Mouse (Mus musculus) myocyte (in vitro differentiated cells): ENCODE results near the gene Fam107b.

Experiments
- CEBPB ChIP-seq: IDR thresholded peaks from 2 replicates; pipeline ENCODE4 v1.6.1; 2011; ENCODE audit warnings: mild to moderate bottlenecking, moderate library complexity; ENCODE audit not compliant: poor library complexity, insufficient read depth, severe bottlenecking
- E2F4 ChIP-seq: IDR thresholded peaks from one replicate; pipeline ENCODE4 v1.6.1; 2011; ENCODE audit warnings: mild to moderate bottlenecking, control low read depth, moderate library complexity; ENCODE audit not compliant: insufficient read depth
- MAX ChIP-seq: IDR thresholded peaks from one replicate; pipeline ENCODE4 v1.6.1; 2011; ENCODE audit warnings: low read depth, mild to moderate bottlenecking, control low read depth
- MYOD1 ChIP-seq, 3 experiments: IDR thresholded peaks; one replicate each; pipeline ENCODE4 v1.6.1; 2011; ENCODE audit warnings: control low read depth in 2 of 3, low read depth in 2 of 3, mild to moderate bottlenecking in 2 of 3, moderate library complexity in 1 of 3; ENCODE audit not compliant: insufficient read length in 2 of 3, control insufficient read depth in 1 of 3
- MYOG ChIP-seq, 3 experiments: IDR thresholded peaks; one replicate each; pipeline ENCODE4 v1.6.1; 2011; ENCODE audit warnings: control low read depth in 2 of 3, low read depth in 2 of 3, mild to moderate bottlenecking in 2 of 3; ENCODE audit not compliant: insufficient read length in 2 of 3, control insufficient read depth in 1 of 3, insufficient read depth in 1 of 3
- POLR2A ChIP-seq: IDR thresholded peaks from one replicate; pipeline ENCODE4 v1.6.1; 2011; ENCODE audit warnings: low read depth, mild to moderate bottlenecking, control low read depth, moderate library complexity; ENCODE audit not compliant: insufficient read length
- POLR2AphosphoS2 ChIP-seq: IDR thresholded peaks from one replicate; pipeline ENCODE4 v1.6.1; 2011; ENCODE audit warnings: low read depth, control low read depth; ENCODE audit not compliant: insufficient read length
- REST ChIP-seq: IDR thresholded peaks from one replicate; pipeline ENCODE4 v1.6.1; 2011; ENCODE audit warnings: mild to moderate bottlenecking, control low read depth, moderate library complexity; ENCODE audit not compliant: insufficient read depth, insufficient read length
- TCF12 ChIP-seq: IDR thresholded peaks from one replicate; pipeline ENCODE4 v1.6.1; 2011; ENCODE audit warnings: mild to moderate bottlenecking, control low read depth; ENCODE audit not compliant: poor library complexity, insufficient read depth, severe bottlenecking
- TCF3 ChIP-seq: IDR thresholded peaks from one replicate; pipeline ENCODE4 v1.6.1; 2011; ENCODE audit warnings: low read depth, control low read depth; ENCODE audit not compliant: insufficient read length
- USF1 ChIP-seq: IDR thresholded peaks from one replicate; pipeline ENCODE4 v1.6.1; 2011; ENCODE audit warnings: low read depth, mild to moderate bottlenecking, control low read depth, moderate library complexity

GRCm38 (mm10) chr2:3810321-3810720, 240.0 kb downstream of the Fam107b start:
- TF ChIP-seq TCF3 = no peak
- no peak for TF ChIP-seq MYOG (IDR thresholded peaks at IDR 0.05; ENCODE audit: control insufficient read depth in 1 of 3, insufficient read depth in 1 of 3, insufficient read length in 2 of 3, low read depth in 2 of 3)
- no peak for TF ChIP-seq POLR2AphosphoS2
- no peak for TF ChIP-seq POLR2A
- no peak for TF ChIP-seq USF1
- TF ChIP-seq REST = no peak
- no peak for TF ChIP-seq E2F4
- no peak for TF ChIP-seq MAX
- no peak for TF ChIP-seq CEBPB
- TF ChIP-seq MYOD1 (IDR thresholded peaks at IDR 0.05; ENCODE audit: control insufficient read depth in 1 of 3, insufficient read length in 2 of 3, low read depth in 2 of 3) = no peak
- TF ChIP-seq TCF12 = no peak
